Mouse (Mus musculus) megakaryocyte, embryonic 14.5 days (primary cell): ENCODE measurements around the gene Ust. TPM values are rescaled to one million over a fixed set of nuclear protein-coding genes. Genes with fewer than 3 reads are reported as not detected.

Experiments
- H3K27me3 ChIP-seq: replicated peaks from 2 replicates; pipeline ENCODE3; 2012; ENCODE audit warnings: inconsistent platforms
- H3K36me3 ChIP-seq: replicated peaks from 2 replicates; pipeline ENCODE3; 2012; ENCODE audit warnings: low read length, inconsistent platforms, mixed read lengths
- H3K4me1 ChIP-seq: 2 replicates; pipeline ENCODE4 v1.6.1; 2012; ENCODE audit warnings: inconsistent platforms
- H3K4me3 ChIP-seq: replicated peaks from 2 replicates; pipeline ENCODE3; 2012; ENCODE audit warnings: moderate library complexity, mild to moderate bottlenecking, inconsistent platforms
- H3K9me3 ChIP-seq: 2 replicates; pipeline ENCODE4 v1.6.1; 2012; ENCODE audit warnings: inconsistent platforms
- FLI1 ChIP-seq: IDR thresholded peaks from 2 replicates; pipeline ENCODE4 v1.6.1; 2012; ENCODE audit warnings: low read length, inconsistent platforms, mixed read lengths
- GATA1 ChIP-seq: IDR thresholded peaks from 3 replicates; pipeline ENCODE4 v1.6.1; 2012; ENCODE audit warnings: mixed read lengths, low read length, inconsistent platforms, borderline replicate concordance
- polyA plus RNA-seq: library from polyadenylated mRNA; stranded (reverse); fragments of >175 nt; gene quantifications from 2 replicates; pipeline ENCODE4 v1.2.3, GENCODE M21; 2012; ENCODE audit warnings: low replicate concordance; ENCODE audit not compliant: insufficient read depth

Gene Ust
- polyA plus RNA-seq, 1 experiment = not detected

GRCm38 (mm10) chr10:8213906-8214421 is 304.7 kb downstream of the Ust start:
- Histone ChIP-seq H3K36me3 (no peaks in the 10 kb centered on the region), H3K9me3 (no peaks in the 10 kb centered on the region), H3K4me3 (peak overlapping the region; percentile 87), H3K27me3 (peaks cover 7% of the 10 kb centered on the region), H3K4me1 (peaks cover 21% of the 10 kb centered on the region)
- no peak for TF ChIP-seq FLI1
- no peak for TF ChIP-seq GATA1

- Histone ChIP-seq H3K27me3 (peaks cover 7% of the 10 kb centered on the region), H3K9me3 (no peaks in the 10 kb centered on the region), H3K4me1 (peaks cover 21% of the 10 kb centered on the region), H3K36me3 (no peaks in the 10 kb centered on the region), H3K4me3 (no peak overlapping the region)
- TF ChIP-seq GATA1 (no peak), FLI1 (no peak)
These were observed 305.2 kb downstream of the Ust start for GRCm38 (mm10) chr10:8213266-8213905.

GRCm38 (mm10) chr10:8212611-8213226 is 305.9 kb downstream of the Ust start:
- no peaks in the 10 kb centered on the region for H3K9me3 ChIP-seq
- H3K36me3 ChIP-seq = no peaks in the 10 kb centered on the region
- no peak overlapping the region for H3K4me3 ChIP-seq
- H3K27me3 ChIP-seq = peaks cover 7% of the 10 kb centered on the region
- H3K4me1 ChIP-seq = peaks cover 21% of the 10 kb centered on the region
- TF ChIP-seq GATA1 (no peak), FLI1 (no peak)

- Histone ChIP-seq H3K4me3 (no peak overlapping the region), H3K4me1 (peaks cover 21% of the 10 kb centered on the region), H3K9me3 (no peaks in the 10 kb centered on the region), H3K36me3 (no peaks in the 10 kb centered on the region), H3K27me3 (peaks cover 10% of the 10 kb centered on the region)
- TF ChIP-seq FLI1 (no peak), GATA1 (no peak)
These were observed 306.9 kb downstream of the Ust start for GRCm38 (mm10) chr10:8211694-8212093.

- Histone ChIP-seq H3K36me3 (no peaks in the 10 kb centered on the region), H3K4me1 (peaks cover 24% of the 10 kb centered on the region), H3K4me3 (no peak overlapping the region), H3K9me3 (no peaks in the 10 kb centered on the region), H3K27me3 (peaks cover 13% of the 10 kb centered on the region)
- TF ChIP-seq FLI1 = no peak
- no peak for TF ChIP-seq GATA1
These were observed 308.3 kb downstream of the Ust start for GRCm38 (mm10) chr10:8210366-8210765.

- H3K9me3 ChIP-seq = no peaks in the 10 kb centered on the region
- H3K4me1 ChIP-seq = peaks cover 6% of the 10 kb centered on the region; the same call in 1 of the 2 replicates
- H3K36me3 ChIP-seq = no peaks in the 10 kb centered on the region
- no peak for TF ChIP-seq FLI1
- no peak for TF ChIP-seq GATA1
- H3K27me3 ChIP-seq = peaks cover 13% of the 10 kb centered on the region
- H3K4me3 ChIP-seq = no peak overlapping the region
These were observed 311.3 kb downstream of the Ust start for GRCm38 (mm10) chr10:8207358-8207757.

- H3K36me3 ChIP-seq = no peaks in the 10 kb centered on the region
- H3K4me1 ChIP-seq = peaks cover 6% of the 10 kb centered on the region; the same call in 1 of the 2 replicates
- no peak overlapping the region for H3K4me3 ChIP-seq
- peaks cover 16% of the 10 kb centered on the region for H3K27me3 ChIP-seq
- TF ChIP-seq GATA1 (no peak), FLI1 (no peak)
- H3K9me3 ChIP-seq = no peaks in the 10 kb centered on the region
These were observed 314.9 kb downstream of the Ust start for GRCm38 (mm10) chr10:8203681-8204080.

GRCm38 (mm10) chr10:8199816-8200215 is 318.8 kb downstream of the Ust start:
- Histone ChIP-seq H3K9me3 (no peaks in the 10 kb centered on the region), H3K4me1 (peaks cover 30% of the 10 kb centered on the region), H3K4me3 (no peak overlapping the region), H3K36me3 (no peaks in the 10 kb centered on the region), H3K27me3 (peaks cover 10% of the 10 kb centered on the region)
- no peak for TF ChIP-seq FLI1
- TF ChIP-seq GATA1 = no peak

- Histone ChIP-seq H3K4me3 (no peak overlapping the region), H3K27me3 (peaks cover 10% of the 10 kb centered on the region), H3K9me3 (no peaks in the 10 kb centered on the region), H3K4me1 (peaks cover 30% of the 10 kb centered on the region), H3K36me3 (no peaks in the 10 kb centered on the region)
- TF ChIP-seq GATA1 (no peak), FLI1 (no peak)
These were observed 319.4 kb downstream of the Ust start for GRCm38 (mm10) chr10:8199026-8199756.
